Mouse (Mus musculus) thymus, postnatal 0 days (tissue): ENCODE data around the gene Gm42421. TPM values are rescaled to one million over a fixed set of nuclear protein-coding genes. Genes with fewer than 3 reads are reported as not detected.

Experiments
- DNase-seq: peaks from one replicate; pipeline ENCODE4 v3.0.0-alpha.2; 2015; ENCODE audit warnings: low spot score
- polyA plus RNA-seq: library from polyadenylated mRNA; unstranded; fragments of >200 nt; fragmentation: Nextera tagmentation; extraction: Ambion mirVana; gene quantifications from 2 replicates; pipeline ENCODE4 v1.2.1, GENCODE M21; 2015

Gm42421 gene
- polyA plus RNA-seq, 1 experiment from 2014 or later: 0.79 TPM

- no peak for DNase-seq
Observed at GRCm38 (mm10) chr5:143933875-143934274, 5.9 kb downstream of the Gm42421 start.

- no peak for DNase-seq
Observed at GRCm38 (mm10) chr5:143936156-143936555, 8.2 kb downstream of the Gm42421 start.

GRCm38 (mm10) chr5:143941588-143941987, 13.6 kb downstream of the Gm42421 start:
- DNase-seq: no peak

DNA sequence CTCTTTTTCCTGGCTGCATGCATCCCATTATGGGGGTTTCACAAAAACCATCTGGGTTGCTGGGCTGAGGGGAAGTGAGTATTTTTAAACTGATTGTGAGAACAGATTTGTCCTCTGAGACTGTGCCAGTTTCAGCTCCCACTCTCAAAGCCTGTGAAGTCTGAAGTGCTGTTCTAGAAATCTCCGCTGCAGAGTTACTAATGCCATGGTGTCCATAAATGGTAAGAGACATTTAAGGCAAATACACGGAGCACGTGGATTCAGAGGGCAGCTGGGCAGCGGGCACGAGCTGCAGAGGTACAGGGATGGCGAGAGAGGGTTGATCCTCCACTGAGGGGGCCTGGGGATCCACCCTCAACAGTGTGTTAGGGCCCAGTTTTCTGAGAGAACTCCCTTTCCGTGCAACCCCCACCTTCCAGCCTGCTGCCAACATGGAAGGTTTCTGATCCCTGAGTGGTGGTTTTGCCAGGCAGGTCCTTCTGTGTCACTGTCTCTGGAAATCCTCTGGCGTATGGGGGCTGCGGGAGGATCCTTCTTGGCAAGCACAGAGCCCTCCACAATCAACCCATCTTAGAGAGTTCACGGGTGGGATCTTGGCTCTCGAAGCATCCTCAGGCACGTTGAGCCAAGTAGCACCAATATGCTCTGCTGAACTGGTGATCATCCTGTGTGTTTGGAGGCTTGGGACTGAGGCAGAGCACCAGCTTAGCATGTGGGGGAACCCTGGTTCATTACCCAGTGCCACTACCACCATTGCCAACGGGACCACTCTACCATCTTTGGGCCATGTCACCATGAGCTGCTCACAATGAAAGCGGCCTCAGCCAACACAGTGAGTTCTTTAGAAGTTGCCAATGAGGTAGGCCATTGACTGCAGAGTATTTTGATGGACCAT, 15.5 kb downstream of the Gm42421 start:
- DNase-seq: no peak

DNA sequence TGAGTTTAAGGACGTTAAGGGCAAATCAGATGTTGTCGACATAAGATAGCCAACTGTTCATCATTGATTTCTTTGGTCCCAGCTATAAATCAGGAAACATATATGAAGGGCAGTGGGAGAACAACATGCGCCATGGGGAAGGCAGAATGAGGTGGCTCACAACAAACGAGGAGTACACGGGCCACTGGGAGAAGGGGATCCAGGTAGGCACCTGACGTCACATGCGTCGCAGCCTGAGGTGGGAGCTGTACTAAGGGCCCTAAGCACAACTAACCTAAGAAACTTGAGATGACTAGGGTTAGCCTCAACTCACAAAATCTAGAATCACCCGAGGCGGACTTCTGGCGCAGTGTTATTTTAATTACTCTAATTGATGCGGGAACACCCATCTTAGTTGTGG, 20.4 kb downstream of the Gm42421 start:
- DNase-seq: no peak

- no peak for DNase-seq
Observed at GRCm38 (mm10) chr5:143950016-143950415, 22.0 kb downstream of the Gm42421 start.

DNA sequence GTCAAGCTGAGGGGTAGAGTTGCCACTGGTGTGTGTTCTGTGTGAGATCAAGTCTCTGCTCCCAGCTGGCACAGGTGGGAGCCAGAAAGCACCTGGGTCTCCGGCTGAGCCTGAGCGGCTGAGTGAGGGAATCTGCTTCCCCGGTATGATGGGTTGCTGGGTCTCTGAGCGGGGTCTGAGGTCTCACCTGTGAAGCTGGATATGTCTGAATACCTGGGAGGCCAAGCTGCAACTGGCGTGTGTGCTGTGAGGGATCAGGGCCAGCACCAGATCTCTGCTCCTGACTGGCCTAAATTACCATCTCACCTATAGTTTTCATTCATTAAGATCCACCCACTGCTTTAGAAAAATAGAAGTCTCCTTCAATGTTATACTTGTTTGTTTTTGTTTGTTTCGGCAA, 29.1 kb downstream of the Gm42421 start:
- no peak for DNase-seq

- no peak for DNase-seq
Observed at GRCm38 (mm10) chr5:143959551-143959950, 31.6 kb downstream of the Gm42421 start.

DNA sequence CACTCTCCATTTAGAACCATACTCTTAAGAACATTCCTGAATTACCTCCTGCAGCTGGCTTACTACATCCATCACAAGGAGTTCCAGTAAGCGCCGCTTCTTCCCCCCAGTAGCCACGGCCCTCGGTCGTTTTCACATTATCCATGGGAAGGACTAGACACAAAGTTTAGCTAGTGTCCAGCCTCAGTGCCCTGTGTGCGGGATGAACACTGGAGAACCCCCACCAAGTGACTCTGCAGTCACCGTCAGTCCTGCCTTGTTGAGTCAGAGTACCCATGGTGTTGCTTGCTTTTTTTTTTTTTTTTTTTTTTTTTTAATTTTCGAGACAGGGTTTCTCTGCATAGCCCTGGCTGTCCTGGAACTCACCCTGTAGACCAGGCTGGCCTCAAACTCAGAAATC, 33.2 kb downstream of the Gm42421 start:
- no peak for DNase-seq

DNA sequence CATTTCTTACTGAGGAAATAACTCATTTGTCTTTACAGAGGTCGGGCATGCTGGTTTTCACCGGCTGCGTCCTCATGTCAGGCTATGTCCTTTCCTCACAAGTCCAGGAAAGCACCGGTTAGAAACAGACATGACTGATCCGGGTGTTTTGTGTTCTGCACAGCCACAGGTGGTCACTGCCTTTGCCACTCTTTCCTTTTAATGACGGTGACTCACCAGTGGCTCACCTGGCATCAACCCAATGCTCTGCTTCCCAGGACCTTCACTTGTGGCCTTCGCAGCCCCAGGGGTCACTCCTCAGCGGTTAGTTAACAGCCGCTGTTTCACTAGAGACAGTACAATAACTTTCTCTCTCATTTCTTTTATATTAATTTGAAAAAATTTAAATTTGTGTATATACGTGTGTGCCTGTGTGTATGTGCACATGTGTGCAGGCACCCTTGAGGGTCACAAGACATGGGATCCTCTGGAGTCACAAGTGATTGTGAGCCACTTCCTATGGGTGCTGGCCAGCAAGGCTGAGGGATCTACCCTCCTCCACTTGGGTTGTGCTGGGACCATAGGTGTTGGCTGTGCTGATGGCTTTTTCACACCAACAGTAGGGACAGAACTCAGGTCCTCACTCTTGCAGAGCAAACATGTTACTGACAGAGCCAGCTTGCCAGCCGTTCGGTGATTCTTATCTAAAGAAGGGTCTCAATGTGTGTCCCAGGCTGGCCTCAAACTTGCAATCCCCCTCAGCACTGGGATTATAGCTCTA, 37.8 kb downstream of the Gm42421 start:
- DNase-seq: no peak

DNA sequence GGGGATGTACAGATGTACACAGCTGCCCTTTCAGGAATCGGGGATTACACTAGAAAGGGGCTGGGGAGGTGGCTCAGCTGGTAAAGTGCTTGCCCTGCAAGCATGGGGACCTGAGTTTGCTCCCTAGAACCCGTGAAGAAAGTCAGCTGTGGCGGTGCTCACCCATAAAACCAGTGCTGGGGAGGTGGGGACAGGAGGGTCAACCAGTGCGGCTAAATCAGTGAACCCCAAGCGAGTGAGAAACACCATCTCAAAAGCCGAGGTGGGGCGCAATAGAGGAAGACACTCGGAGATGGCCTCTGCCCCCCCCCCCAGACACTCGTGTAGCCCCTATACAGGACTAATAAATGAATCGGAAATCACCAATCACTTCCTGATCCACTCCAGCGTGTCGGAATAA, 38.7 kb downstream of the Gm42421 start:
- DNase-seq: no peak

GRCm38 (mm10) chr5:143972628-143973027, 44.7 kb downstream of the Gm42421 start:
- no peak for DNase-seq

DNA sequence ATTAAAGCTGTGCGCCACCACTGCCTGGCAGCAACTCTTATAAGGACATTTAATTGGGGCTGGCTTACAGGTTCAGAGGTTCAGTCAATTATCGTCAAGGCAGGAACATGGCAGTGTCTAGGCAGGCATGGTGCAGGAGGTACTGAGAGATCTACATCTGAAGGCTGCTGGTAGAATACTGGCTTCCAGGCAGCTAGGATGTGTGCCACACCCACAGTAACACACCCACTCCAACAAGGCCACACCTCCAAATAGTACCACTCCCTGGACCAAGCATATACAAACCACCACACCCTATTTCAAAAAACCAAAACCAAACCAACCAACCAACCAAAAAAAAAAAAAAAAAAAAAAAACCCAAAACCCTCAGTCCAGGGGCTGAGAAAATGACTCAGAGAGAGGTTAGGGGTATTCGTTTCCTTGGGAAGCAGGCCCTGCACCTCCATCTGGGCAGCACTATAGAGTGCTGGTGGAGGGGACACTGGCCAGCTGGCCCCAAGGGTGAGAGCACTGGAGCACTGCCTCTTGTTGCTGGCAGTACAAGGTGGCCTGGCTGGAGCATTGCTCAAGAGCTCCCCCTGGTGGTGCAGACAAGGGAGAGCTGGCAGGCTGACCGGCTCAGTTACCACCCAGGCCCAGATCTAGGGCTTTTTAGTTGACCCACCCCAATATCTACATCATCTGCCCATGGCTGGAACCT, 47.1 kb downstream of the Gm42421 start:
- DNase-seq: peak; percentile 50

GRCm38 (mm10) chr5:143975631-143975933, 47.6 kb downstream of the Gm42421 start:
- DNase-seq: no peak

GRCm38 (mm10) chr5:143976232-143976631, 48.3 kb downstream of the Gm42421 start:
- no peak for DNase-seq

- no peak for DNase-seq
Observed at GRCm38 (mm10) chr5:143976726-143977431, 48.9 kb downstream of the Gm42421 start.

GRCm38 (mm10) chr5:143980858-143981257, 52.9 kb downstream of the Gm42421 start:
- DNase-seq: no peak

GRCm38 (mm10) chr5:143982361-143982760, 54.4 kb downstream of the Gm42421 start:
- DNase-seq: no peak

GRCm38 (mm10) chr5:143985381-143985780, 57.4 kb downstream of the Gm42421 start:
- no peak for DNase-seq
